Comparison of ENCODE assay signal across 9 mouse cellular contexts in genomic region chr13:21996840-21997185, GRCm38 (mm10). TPM values are rescaled to one million over a fixed set of nuclear protein-coding genes. Genes with fewer than 3 reads are reported as not detected.
DNase-seq lines count a peak whose midpoint lies in the region; ATAC-seq lines count a peak whose summit lies in the region.
"Had no signal": no experiment of that assay in that cellular context is flagged by ENCODE, and none has a peak within 500 bp of the region (broad histone marks: within the 10 kb centered on the region; RNA-seq: fewer than 3 reads in every experiment).

No protein-coding gene starts in this region.

- peak overlapping the region; percentile 49 for H3K4me2 ChIP-seq in lung, embryonic 16.5 days (ENCODE audit: low read depth, low read length)
- H3K4me2 ChIP-seq in limb, embryonic 12.5 days = peak overlapping the region; percentile 35
- H3K4me2 ChIP-seq in stomach, embryonic 14.5 days (replicated peaks; ENCODE audit: low read depth, low read length) = peak overlapping the region; percentile 52

- no peaks in the 10 kb centered on the region for H3K9me3 ChIP-seq in lung, embryonic 16.5 days (ENCODE audit: control insufficient read depth, low read length)
- no peaks in the 10 kb centered on the region for H3K9me3 ChIP-seq in forebrain, embryonic 10.5 days
- H3K9me3 ChIP-seq in limb, embryonic 12.5 days = no peaks in the 10 kb centered on the region
- H3K9me3 ChIP-seq in stomach, embryonic 14.5 days (ENCODE audit: control insufficient read depth, low read depth, low read length) = no peaks in the 10 kb centered on the region

- no peaks in the 10 kb centered on the region for H3K36me3 ChIP-seq in lung, embryonic 16.5 days (ENCODE audit: control insufficient read depth, insufficient read depth, low read length)
- no peaks in the 10 kb centered on the region for H3K36me3 ChIP-seq in forebrain, embryonic 10.5 days (replicated peaks)
- H3K36me3 ChIP-seq in limb, embryonic 12.5 days = no peaks in the 10 kb centered on the region
- H3K36me3 ChIP-seq in stomach, embryonic 14.5 days (ENCODE audit: control insufficient read depth, insufficient read depth, low read length) = no peaks in the 10 kb centered on the region

- peak overlapping the region; percentile 28 for H3K4me3 ChIP-seq in lung, embryonic 16.5 days (ENCODE audit: low read length)
- peak overlapping the region; percentile 58 for H3K4me3 ChIP-seq in forebrain, embryonic 10.5 days
- peak overlapping the region; percentile 15 for H3K4me3 ChIP-seq in limb, embryonic 12.5 days (replicated peaks)
- peak overlapping the region; percentile 33; the same call in 1 of the 2 replicates for H3K4me3 ChIP-seq in stomach, embryonic 14.5 days (ENCODE audit: low read depth, low read length)

- H3K27me3 ChIP-seq in lung, embryonic 16.5 days (ENCODE audit: control insufficient read depth, insufficient read depth, low read depth, low read length) = peaks cover 48% of the 10 kb centered on the region
- H3K27me3 ChIP-seq in forebrain, embryonic 10.5 days (ENCODE audit: poor library complexity, severe bottlenecking) = peaks cover 77% of the 10 kb centered on the region
- H3K27me3 ChIP-seq in limb, embryonic 12.5 days = peaks cover 78% of the 10 kb centered on the region
- peaks cover 51% of the 10 kb centered on the region for H3K27me3 ChIP-seq in stomach, embryonic 14.5 days (ENCODE audit: control insufficient read depth, insufficient read depth, low read length)

- 1% methylated on average over 13 of the region's 13 CpGs for WGBS in lung, embryonic 16.5 days
- WGBS in forebrain, embryonic 10.5 days = 0% methylated on average over 13 of the region's 13 CpGs
- WGBS in limb, embryonic 12.5 days = under 1% methylated on average over 13 of the region's 13 CpGs
- 2% methylated on average over 13 of the region's 13 CpGs for WGBS in stomach, embryonic 14.5 days

- ATAC-seq in lung, embryonic 16.5 days (ENCODE audit: low read depth) = no peak
- ATAC-seq in limb, embryonic 12.5 days (ENCODE audit: insufficient number of reproducible peaks, insufficient read depth, low FRiP score, low TSS enrichment, low read depth) = no peak
- ATAC-seq in stomach, embryonic 14.5 days (ENCODE audit: insufficient number of reproducible peaks, insufficient read depth, low FRiP score, low read depth) = no peak

- no peak overlapping the region for H3K9ac ChIP-seq in lung, embryonic 16.5 days (ENCODE audit: low read length)
- H3K9ac ChIP-seq in limb, embryonic 12.5 days (replicated peaks) = no peak overlapping the region
- H3K9ac ChIP-seq in stomach, embryonic 14.5 days (replicated peaks; ENCODE audit: low read depth, low read length) = no peak overlapping the region

- H3K4me1 ChIP-seq in lung, embryonic 16.5 days (replicated peaks; ENCODE audit: control insufficient read depth, insufficient read depth, low read length) = peaks cover 10% of the 10 kb centered on the region; the same call in 1 of the 2 replicates
- H3K4me1 ChIP-seq in forebrain, embryonic 10.5 days = peaks cover 37% of the 10 kb centered on the region
- peaks cover 16% of the 10 kb centered on the region; the same call in 1 of the 2 replicates for H3K4me1 ChIP-seq in limb, embryonic 12.5 days (replicated peaks)
- 0 out of 2 replicates have a peak, but pooled peaks cover 3% of the 10 kb centered on the region for H3K4me1 ChIP-seq in stomach, embryonic 14.5 days (ENCODE audit: control insufficient read depth, insufficient read depth, low read length)

- no peak overlapping the region for H3K27ac ChIP-seq in lung, embryonic 16.5 days (ENCODE audit: low read length)
- no peak overlapping the region for H3K27ac ChIP-seq in forebrain, embryonic 10.5 days
- no peak overlapping the region for H3K27ac ChIP-seq in limb, embryonic 12.5 days
- H3K27ac ChIP-seq in stomach, embryonic 14.5 days (ENCODE audit: low read length) = no peak overlapping the region

- no peak for DNase-seq in lung, postnatal 14 days
- DNase-seq in forebrain, embryonic 10.5 days (ENCODE audit: extremely low spot score, low spot score) = peak; percentile 44
- DNase-seq in ovary, postnatal 14 days (ENCODE audit: low spot score) = no peak
- DNase-seq in retina, postnatal 1 day = no peak
- DNase-seq in frontal cortex, postnatal 36 days (ENCODE audit: low spot score in 2 of 2) = no peak
- DNase-seq: kidney, postnatal 25 days had no signal

RNA-seq across cellular contexts. Expression of gene Prss16, which starts 12.7 kb away (rescaled TPM):
- polyA plus RNA-seq in lung, embryonic 16.5 days (2015; fragmentation: Nextera tagmentation; extraction: Ambion mirVana) = 10.0 and 26.0 TPM in 2 replicates
- 0.26 and 0.41 TPM in 2 replicates for polyA plus RNA-seq in forebrain, embryonic 10.5 days (2016; fragmentation: Nextera tagmentation; extraction: Ambion mirVana)
- 1.2 TPM in 2 replicates for polyA plus RNA-seq in limb, embryonic 12.5 days (2016; fragmentation: Nextera tagmentation; extraction: Ambion mirVana)
- 0.15 and 0.75 TPM in 2 replicates for polyA plus RNA-seq in stomach, embryonic 14.5 days (2014; fragmentation: Nextera tagmentation; extraction: Ambion mirVana)

RNA-seq across cellular contexts. Expression of gene Pom121l2, which starts 15.8 kb away (rescaled TPM):
- 0.16 and 0.18 TPM in 2 replicates for polyA plus RNA-seq in lung, embryonic 16.5 days (2015; fragmentation: Nextera tagmentation; extraction: Ambion mirVana)
- 0.09 TPM in 1 of 2 replicates, not detected in the other for polyA plus RNA-seq in forebrain, embryonic 10.5 days (2016; fragmentation: Nextera tagmentation; extraction: Ambion mirVana)
- polyA plus RNA-seq in limb, embryonic 12.5 days (2016; fragmentation: Nextera tagmentation; extraction: Ambion mirVana) = 0.30 and 0.32 TPM in 2 replicates
- polyA plus RNA-seq in stomach, embryonic 14.5 days (2014; fragmentation: Nextera tagmentation; extraction: Ambion mirVana) = not detected in 2 replicates

RNA-seq across cellular contexts. Expression of gene Hist1h2ah, which starts 38.6 kb away (rescaled TPM):
- 2.3 and 15.3 TPM in 2 replicates for polyA plus RNA-seq in lung, embryonic 16.5 days (2015; fragmentation: Nextera tagmentation; extraction: Ambion mirVana)
- polyA plus RNA-seq in forebrain, embryonic 10.5 days (2016; fragmentation: Nextera tagmentation; extraction: Ambion mirVana) = 12.1 and 14.3 TPM in 2 replicates
- 24.8 and 50.4 TPM in 2 replicates for polyA plus RNA-seq in limb, embryonic 12.5 days (2016; fragmentation: Nextera tagmentation; extraction: Ambion mirVana)
- polyA plus RNA-seq in stomach, embryonic 14.5 days (2014; fragmentation: Nextera tagmentation; extraction: Ambion mirVana) = 10.3 and 12.7 TPM in 2 replicates

RNA-seq across cellular contexts. Expression of gene Hist1h2bk, which starts 38.9 kb away (rescaled TPM):
- polyA plus RNA-seq in lung, embryonic 16.5 days (2015; fragmentation: Nextera tagmentation; extraction: Ambion mirVana) = 6.6 and 7.3 TPM in 2 replicates
- polyA plus RNA-seq in forebrain, embryonic 10.5 days (2016; fragmentation: Nextera tagmentation; extraction: Ambion mirVana) = 6.4 and 7.7 TPM in 2 replicates
- polyA plus RNA-seq in limb, embryonic 12.5 days (2016; fragmentation: Nextera tagmentation; extraction: Ambion mirVana) = 21.0 and 25.9 TPM in 2 replicates
- 7.0 and 7.5 TPM in 2 replicates for polyA plus RNA-seq in stomach, embryonic 14.5 days (2014; fragmentation: Nextera tagmentation; extraction: Ambion mirVana)

RNA-seq across cellular contexts. Expression of gene Hist1h4i, which starts 44.3 kb away (rescaled TPM):
- 23.6 and 24.3 TPM in 2 replicates for polyA plus RNA-seq in lung, embryonic 16.5 days (2015; fragmentation: Nextera tagmentation; extraction: Ambion mirVana)
- polyA plus RNA-seq in forebrain, embryonic 10.5 days (2016; fragmentation: Nextera tagmentation; extraction: Ambion mirVana) = 53.1 and 58.6 TPM in 2 replicates
- 30.3 and 34.1 TPM in 2 replicates for polyA plus RNA-seq in limb, embryonic 12.5 days (2016; fragmentation: Nextera tagmentation; extraction: Ambion mirVana)
- 19.1 and 22.4 TPM in 2 replicates for polyA plus RNA-seq in stomach, embryonic 14.5 days (2014; fragmentation: Nextera tagmentation; extraction: Ambion mirVana)
